Mouse (Mus musculus): ENCODE measurements around the gene Flot2. TPM values are rescaled to one million over a fixed set of nuclear protein-coding genes. Genes with fewer than 3 reads are reported as not detected.

Flot2 gene
- total RNA-seq, 2 experiments from 2014 or later: 68.3 to 68.5 TPM

DNA sequence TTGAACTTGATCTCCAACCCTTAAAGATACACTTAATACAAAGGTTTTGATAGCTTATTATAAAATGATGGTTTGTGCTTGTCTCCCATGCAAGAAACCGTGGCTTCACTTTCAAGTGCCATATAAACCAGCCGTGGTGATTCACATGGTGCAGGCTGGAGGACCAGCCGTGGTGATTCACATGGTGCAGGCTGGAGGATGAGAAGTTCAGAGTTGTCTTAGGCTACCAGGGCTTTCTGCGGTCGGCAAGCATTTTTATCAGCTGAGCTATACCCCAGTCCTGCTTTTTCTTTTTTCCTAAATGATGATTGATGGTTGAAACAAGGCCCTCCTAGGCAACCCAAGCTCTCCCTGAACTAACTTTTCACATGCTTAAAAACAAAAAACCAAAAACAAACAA lies 64.4 kb downstream of the Flot2 start:
- no peak for DNase-seq

DNA sequence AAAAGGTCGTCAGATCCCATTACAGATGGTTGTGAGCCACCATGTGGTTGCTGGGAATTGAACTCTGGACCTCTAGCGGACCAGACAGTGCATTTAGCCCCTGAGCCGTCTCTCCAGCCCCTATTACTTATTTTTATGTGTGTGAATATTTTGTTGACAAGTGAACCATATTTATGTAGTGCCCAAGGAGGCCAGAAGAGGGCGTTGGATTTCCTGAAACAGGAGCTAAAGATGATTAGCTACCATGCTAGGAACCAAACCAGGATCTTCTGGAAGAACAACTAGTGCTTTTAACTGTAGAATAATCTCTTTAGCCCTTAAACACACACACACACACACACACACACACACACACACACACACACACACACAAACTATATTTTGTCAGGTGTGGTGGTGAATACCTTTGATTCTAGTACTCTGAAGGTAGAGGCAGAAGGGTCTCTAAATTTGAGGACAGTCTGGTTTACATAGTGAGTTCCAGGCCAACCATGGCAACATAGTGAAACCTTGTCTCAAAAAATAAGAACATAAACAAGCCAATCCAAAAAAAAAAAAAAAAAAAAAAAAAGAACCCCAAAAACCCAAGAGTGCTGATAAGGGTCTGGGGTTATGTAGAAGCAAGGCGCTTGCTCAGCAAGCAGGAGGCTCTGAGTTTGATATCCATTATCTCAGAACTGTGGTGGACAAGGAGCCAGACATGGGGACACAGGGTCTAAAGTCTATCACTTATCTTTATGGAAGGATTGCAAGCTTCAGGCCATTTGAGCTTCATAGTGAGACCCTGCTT lies 65.4 kb downstream of the Flot2 start:
- DNase-seq: no peak

DNA sequence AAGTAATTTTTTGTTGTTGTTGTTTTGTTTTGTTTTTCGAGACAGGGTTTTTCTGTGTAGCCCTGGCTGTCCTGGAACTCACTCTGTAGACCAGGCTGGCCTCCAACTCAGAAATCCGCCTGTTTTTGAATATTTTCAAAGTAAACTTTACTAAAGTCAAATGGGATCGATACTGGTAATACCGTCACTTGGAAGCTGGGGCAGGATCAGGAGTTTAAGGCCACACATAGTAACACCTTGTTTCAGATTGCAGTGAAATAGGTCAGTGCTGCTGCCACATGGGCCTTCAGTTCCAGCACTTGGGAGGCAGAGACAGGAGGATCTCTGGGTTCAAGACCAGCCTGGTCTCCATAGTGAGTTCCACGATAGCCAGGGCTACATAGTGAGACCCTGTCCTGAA lies 66.8 kb downstream of the Flot2 start:
- no peak for DNase-seq

Small RNA genes within 50 kb of the gene (microRNA-seq; reads per million reads assigned to microRNA genes)
- 193 to 237 reads per million in 2 experiments for gene Mir144
- 0 reads per million in 2 experiments for gene Mir451a
- 0 reads per million in 2 experiments for gene Mir451b

Other genes with a start within 250 kb of the Flot2 start
- 1 to 10 TPM in 1 of 2 experiments, under 1 TPM in 1; 0.52 to 1.1 TPM for gene Pipox, start 143.8 kb upstream of the Flot2 start, total RNA-seq (2021)
- gene Sez6, start 107.1 kb upstream of the Flot2 start, total RNA-seq (2021): under 1 TPM; 0.54 to 0.70 TPM
- 10 to 100 TPM; 19.7 to 35.4 TPM for gene Phf12, start 55.2 kb upstream of the Flot2 start, total RNA-seq (2021)
- 1 to 10 TPM; 3.0 to 4.3 TPM for gene Dhrs13, start 5.7 kb upstream of the Flot2 start, total RNA-seq (2021)
- 10 to 100 TPM; 17.8 to 21.6 TPM for gene Eral1, start 42.5 kb downstream of the Flot2 start, total RNA-seq (2021)
- gene Fam222b, start 56.7 kb downstream of the Flot2 start, total RNA-seq (2021): 1 to 10 TPM; 7.8 to 9.8 TPM
- gene Traf4, start 127.7 kb downstream of the Flot2 start, total RNA-seq (2021): 10 to 100 TPM; 15.7 to 22.6 TPM
- 1 to 10 TPM; 3.1 to 3.7 TPM for gene Nek8, start 138.7 kb downstream of the Flot2 start, total RNA-seq (2021)
- gene Tlcd1, start 138.8 kb downstream of the Flot2 start, total RNA-seq (2021): 10 to 100 TPM in 1 of 2 experiments, 1 to 10 TPM in 1; 7.4 to 11.9 TPM
- gene Rpl23a, start 145.7 kb downstream of the Flot2 start, total RNA-seq (2021): 1,000 to 10,000 TPM; 1,328 to 1,362 TPM
- 10 to 100 TPM; 21.7 to 25.4 TPM for gene Rab34, start 150.5 kb downstream of the Flot2 start, total RNA-seq (2021)
- 1 to 10 TPM; 1.1 to 1.2 TPM for gene Proca1, start 155.5 kb downstream of the Flot2 start, total RNA-seq (2021)
- gene Sdf2, start 207.8 kb downstream of the Flot2 start, total RNA-seq (2021): 10 to 100 TPM; 47.5 to 48.2 TPM
- 10 to 100 TPM; 30.3 to 35.3 TPM for gene Supt6, start 208.1 kb downstream of the Flot2 start, total RNA-seq (2021)
- 100 to 1,000 TPM; 136 to 138 TPM for gene 2610507B11Rik, start 223.8 kb downstream of the Flot2 start, total RNA-seq (2021)